Mouse (Mus musculus) left cerebral cortex, postnatal 36 days (tissue): ENCODE measurements around the gene Rasl2-9. TPM values are rescaled to one million over a fixed set of nuclear protein-coding genes. Genes with fewer than 3 reads are reported as not detected.
"Not testable (repeated sequence)": the region's sequence is repeated elsewhere in the genome, so short reads cannot be mapped to it uniquely, and the experiment has no call there.

Experiments
- DNase-seq, 2 experiments: peaks; one replicate each; pipeline ENCODE4 v3.0.0; 2021 to 2022; ENCODE audit warnings: low spot score in 2 of 2, mixed read lengths in 1 of 2
- intact Hi-C: fragments of 180-260 bp; cut with DNase I; formaldehyde crosslinking; loops from one replicate; pipeline ENCODE4 v1.15.1; 2025
- total RNA-seq, 2 experiments: library from RNA; stranded (reverse); gene quantifications; 2 replicates each; pipeline ENCODE4 v1.2.3; 2021

Rasl2-9 gene
- total RNA-seq = under 1 TPM; 0.32 to 0.68 TPM

DNA sequence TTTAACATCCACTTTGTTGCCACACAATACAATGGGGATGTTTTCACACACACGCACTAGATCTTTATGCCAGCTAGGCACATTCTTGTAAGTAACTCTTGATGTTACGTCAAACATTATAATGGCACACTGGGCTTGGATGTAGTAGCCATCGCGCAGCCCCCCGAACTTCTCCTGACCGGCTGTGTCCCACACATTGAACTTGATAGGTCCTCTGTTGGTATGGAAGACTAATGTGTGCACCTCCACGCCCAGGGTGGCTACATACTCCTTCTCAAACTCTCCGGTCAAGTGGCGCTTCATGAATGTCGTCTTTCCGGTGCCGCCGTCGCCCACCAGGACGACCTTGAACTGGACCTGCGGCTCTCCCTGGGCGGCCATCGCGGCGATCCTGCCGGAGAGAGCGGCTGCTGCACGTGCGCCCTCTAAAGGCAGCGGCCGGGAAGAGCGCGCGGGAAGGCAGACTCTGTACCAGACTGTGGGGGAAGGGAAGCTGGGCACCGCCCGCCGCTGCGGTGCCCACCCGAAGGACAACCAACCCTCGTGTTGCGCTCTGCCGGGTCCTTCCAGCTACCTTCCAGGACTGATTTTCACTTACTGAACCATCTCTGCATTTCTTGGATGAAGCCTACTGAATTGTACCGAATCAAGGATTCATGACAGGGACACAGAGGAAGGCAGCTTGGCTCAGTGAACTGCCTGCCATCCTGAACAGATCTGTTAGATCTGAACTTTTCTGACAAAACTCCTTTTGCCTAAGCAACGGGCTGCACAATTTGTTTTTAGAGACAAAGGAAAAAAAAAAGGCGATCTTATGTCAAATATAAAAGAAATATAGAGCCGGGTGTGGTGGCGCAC, at the start of gene Rasl2-9:
Gene Rasl2-9 (minus strand): TSS at position 402 of the 858 bp plus-strand sequence.
- DNase-seq = peak; percentile 72 to 79
- intact Hi-C loops = no loop called here

- DNase-seq, intact Hi-C loops: not testable (repeated sequence)
Observed at GRCm38 (mm10) chr7:5149570-5149969, 23.8 kb upstream of the Rasl2-9 start, which contains the start of gene Vmn1r55. Gene Vmn1r55 (minus strand): TSS chr7:5149670.

- intact Hi-C loops = no loop called here
- DNase-seq = no peak
Observed at GRCm38 (mm10) chr7:5125078-5125477, 672 bp downstream of the Rasl2-9 start.

- no peak for DNase-seq
- intact Hi-C loops = no loop called here
Observed at GRCm38 (mm10) chr7:5116850-5117249, 8.9 kb downstream of the Rasl2-9 start, which contains the start of gene Rfpl4. Gene Rfpl4 (minus strand): TSS chr7:5116950.

- intact Hi-C loops = no loop called here
- no peak for DNase-seq
Observed at GRCm38 (mm10) chr7:5112701-5113100, 13.0 kb downstream of the Rasl2-9 start.

GRCm38 (mm10) chr7:5109301-5109700, 16.4 kb downstream of the Rasl2-9 start:
- DNase-seq = no peak
- intact Hi-C loops = no loop called here

DNA sequence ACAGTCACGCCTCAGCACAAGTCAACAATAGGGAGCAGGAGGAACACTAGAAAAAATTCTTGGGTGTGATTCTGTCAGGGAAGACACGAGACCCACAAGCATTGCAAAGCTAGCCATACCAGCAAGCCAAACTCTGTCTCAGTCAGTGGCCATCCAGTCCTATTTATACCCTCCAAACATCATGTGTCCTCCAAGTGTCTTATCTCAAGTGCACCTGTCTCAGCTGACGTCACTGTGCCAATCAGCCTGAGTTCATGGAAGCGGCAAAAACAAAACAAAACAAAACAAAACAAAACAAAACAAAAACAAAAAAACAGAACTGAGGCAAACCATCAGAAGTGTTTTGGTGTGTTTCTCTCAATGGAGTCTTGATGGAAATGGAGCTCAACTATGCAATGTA, 17.5 kb downstream of the Rasl2-9 start:
- intact Hi-C loops = no loop called here
- no peak for DNase-seq

- no peak for DNase-seq
- intact Hi-C loops = no loop called here
Observed at GRCm38 (mm10) chr7:5102564-5102963, 23.2 kb downstream of the Rasl2-9 start.

DNA sequence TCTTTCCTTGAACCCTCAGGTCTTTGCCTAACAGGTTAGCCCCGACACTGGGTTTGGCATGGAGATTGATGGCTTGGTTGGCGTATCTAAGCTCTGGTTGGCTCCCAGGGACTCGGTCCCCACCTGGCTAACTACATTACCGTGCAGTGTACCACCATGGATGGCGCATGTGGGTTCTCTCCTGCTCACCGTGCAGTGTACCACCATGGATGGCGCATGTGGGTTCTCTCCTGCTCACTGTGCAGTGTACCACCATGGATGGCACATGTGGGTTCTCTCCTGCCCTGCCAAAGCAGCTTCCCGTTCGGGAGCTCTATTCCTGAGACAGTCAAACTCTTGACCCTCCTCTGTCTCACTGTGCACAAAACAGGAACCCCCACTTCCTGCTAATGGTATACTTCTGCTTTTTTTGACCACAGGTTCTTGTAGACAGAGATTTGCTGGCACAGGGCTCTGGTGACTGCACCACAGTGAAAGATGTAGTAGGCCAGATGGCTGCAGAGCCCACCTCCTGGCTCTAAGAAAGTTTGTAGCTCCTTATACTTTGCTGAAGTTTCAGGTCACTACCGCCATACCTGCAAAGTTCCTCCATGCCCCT, 24.6 kb downstream of the Rasl2-9 start:
- no peak for DNase-seq
- intact Hi-C loops = no loop called here

DNA sequence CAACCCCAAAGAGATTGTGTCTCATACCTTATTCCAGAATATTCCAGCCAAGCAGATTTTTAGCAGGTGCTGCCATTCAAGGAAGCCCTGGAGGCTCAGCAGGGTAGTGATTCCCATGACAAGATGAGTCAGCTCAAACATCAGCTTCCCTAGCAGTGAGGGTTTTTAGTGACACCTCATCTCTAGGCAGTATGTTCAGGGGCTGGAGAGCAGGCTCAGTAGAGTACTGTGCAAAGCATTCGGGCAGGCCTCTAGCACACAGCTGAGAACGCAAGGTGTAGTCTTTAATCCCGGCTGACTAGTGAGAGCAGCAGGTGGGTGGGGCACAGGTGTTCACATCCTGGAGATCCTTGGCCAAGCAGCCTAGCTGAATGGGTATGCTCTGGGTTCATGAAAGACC, 26.0 kb downstream of the Rasl2-9 start:
- no peak for DNase-seq
- intact Hi-C loops = no loop called here

- DNase-seq = no peak
- intact Hi-C loops = no loop called here
Observed at GRCm38 (mm10) chr7:5098769-5099168, 27.0 kb downstream of the Rasl2-9 start.

- intact Hi-C loops = no loop called here
- peak; percentile 35 to 38 for DNase-seq
Observed at GRCm38 (mm10) chr7:5092831-5093510, 32.8 kb downstream of the Rasl2-9 start.

DNA sequence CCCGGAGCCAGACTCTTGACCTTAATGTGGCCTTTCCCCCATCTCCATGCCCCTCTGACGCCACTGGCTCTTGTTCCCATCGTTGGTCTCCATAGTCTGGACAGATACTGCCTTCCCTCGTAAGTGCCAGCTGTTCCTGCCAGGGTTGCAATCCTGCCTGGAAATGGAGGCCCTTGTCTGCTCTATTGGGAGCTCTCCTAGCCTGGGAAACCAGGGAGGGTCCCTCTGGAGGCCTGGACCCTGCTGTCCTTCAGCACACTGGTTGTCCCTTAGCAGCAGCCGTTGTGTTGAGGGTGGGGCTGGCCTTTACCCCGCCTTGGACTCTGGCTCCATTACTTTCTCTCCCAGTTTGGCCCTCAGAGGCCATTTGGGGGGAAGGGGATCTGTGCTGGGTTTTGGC, 33.4 kb downstream of the Rasl2-9 start:
- no peak for DNase-seq
- intact Hi-C loops = no loop called here

DNA sequence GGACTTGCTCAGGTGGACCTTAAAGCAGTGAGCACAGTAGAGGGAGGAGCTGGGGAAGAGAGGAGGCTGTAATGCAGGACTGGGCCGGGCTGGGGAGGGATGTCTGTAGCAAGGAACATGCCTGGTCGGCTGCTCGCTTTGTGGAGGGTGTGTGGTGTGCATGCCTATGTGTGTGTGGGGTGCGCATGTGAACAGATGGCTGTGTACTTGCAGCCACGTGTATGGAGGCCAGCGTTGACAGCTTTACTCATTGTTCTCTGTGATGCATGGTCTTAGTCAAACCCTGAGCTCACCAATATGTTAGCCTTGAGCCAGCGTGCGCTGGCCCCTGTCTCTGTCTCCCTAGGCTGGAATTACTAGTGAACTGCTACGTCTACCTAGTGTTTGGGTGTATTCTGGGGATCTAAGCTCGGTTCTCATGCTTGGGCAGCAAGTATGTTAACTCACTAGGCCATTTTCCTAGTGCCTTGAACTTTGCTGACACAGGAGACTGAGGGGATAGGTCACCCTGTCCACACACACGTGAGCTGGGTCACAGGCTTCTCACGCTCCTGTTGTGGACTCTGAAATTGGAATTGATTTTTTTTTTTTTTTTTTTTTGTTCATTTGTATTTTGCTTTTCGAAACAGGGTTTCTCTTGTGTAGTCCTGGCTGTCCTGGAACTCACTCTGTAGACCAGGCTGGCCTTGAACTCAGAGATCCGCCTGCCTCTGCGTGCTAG, 34.6 kb downstream of the Rasl2-9 start:
- intact Hi-C loops = no loop called here
- peak; percentile 48 to 57 for DNase-seq

- peak; percentile 57 to 66 for DNase-seq
- intact Hi-C loops = loop anchor here (10.0 kb wide), 1 partner anchor 1445 kb away; the partner anchor contains the start of gene Cnot3
Observed at GRCm38 (mm10) chr7:5089853-5090252, 35.9 kb downstream of the Rasl2-9 start.

DNA sequence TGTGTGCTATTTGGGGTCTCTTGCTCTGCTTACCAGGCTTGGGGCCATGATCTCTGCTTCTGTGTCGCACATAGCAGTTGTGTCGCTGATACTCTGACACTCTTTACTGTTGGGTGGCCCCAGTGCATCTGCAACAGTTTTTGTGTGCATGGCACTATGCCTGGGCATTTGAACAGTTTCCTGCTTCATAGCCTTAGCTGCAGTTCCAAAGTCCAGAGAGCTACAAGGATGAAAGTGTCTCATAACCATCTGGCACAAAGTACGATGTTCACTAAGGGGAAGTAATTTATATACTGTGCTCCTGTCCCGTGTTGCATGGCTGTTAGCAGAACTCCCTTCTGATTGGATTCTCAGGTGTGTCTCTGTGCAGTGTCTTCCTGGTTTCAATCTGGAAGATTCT, 37.9 kb downstream of the Rasl2-9 start:
- intact Hi-C loops = loop anchor here (10.0 kb wide), 1 partner anchor 1443 kb away; the partner anchor contains the start of gene Cnot3
- DNase-seq = no peak

GRCm38 (mm10) chr7:5086921-5087440, 38.8 kb downstream of the Rasl2-9 start:
- no peak for DNase-seq
- intact Hi-C loops = loop anchor here (10.0 kb wide), 1 partner anchor 1442 kb away; the partner anchor contains the start of gene Cnot3

GRCm38 (mm10) chr7:5085512-5085911, 40.2 kb downstream of the Rasl2-9 start:
- no peak for DNase-seq
- intact Hi-C loops = loop anchor here (10.0 kb wide), 1 partner anchor 1441 kb away; the partner anchor contains the start of gene Cnot3
